Mouse (Mus musculus): ENCODE data around the gene Tmem94.

DNA sequence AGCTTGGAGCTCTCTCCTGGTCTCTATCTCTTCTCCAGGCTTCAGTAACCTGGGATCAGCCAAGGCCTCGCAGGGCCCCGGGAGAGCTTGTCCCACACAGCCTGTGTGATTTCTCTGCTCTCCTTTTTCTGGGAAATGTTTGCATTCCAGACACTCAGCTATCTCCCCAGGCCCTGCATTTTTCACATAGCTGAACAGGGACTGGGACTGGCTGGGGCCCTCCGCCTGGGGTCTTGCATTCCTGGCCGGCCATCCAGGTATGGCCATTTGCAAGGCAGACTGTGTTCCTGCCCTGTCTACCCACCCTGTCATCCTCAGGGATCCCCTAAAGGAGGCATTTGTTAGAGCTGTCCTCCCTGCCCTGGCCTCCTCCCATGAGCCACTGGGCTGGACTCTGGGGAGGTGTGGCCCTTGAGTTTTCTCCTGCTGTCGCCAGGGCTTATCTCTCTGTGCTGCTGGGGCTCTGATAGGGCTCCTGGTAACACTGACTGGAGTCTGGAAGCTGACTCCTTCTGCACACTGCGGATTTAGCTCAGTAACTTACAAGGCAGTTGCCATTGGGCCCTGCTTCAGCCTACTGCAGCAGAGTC is 76.8 kb downstream of the Tmem94 start:
- TF ChIP-seq CTCF (IDR thresholded peaks at IDR 0.05) = no peak
- peak; percentile 94 for TF ChIP-seq EP300 (IDR thresholded peaks at IDR 0.05)

All from lung, postnatal 0 days (tissue).